Mouse (Mus musculus) cortical plate, adult 2 months (tissue): ENCODE results near the gene Oaz2.

ENCODE experiments used
- CTCF ChIP-seq: fragments of 200-500 bp; IDR thresholded peaks from 2 replicates; pipeline ENCODE4 v1.5.1; 2011; ENCODE audit warnings: mild to moderate bottlenecking, control low read depth, low read length; ENCODE audit not compliant: insufficient read depth; ENCODE audit errors: extremely low read depth
- POLR2A ChIP-seq: fragments of 200-500 bp; IDR thresholded peaks from 2 replicates; pipeline ENCODE4 v1.6.1; 2011; ENCODE audit warnings: mild to moderate bottlenecking, low read length, control low read depth; ENCODE audit not compliant: insufficient read depth; ENCODE audit errors: extremely low read depth

- TF ChIP-seq POLR2A: no peak
- no peak for TF ChIP-seq CTCF
Measured at GRCm38 (mm10) chr9:65724471-65725290, 56.9 kb downstream of the Oaz2 start.
